Mouse (Mus musculus): ENCODE data around the gene C1ql3. TPM values are rescaled to one million over a fixed set of nuclear protein-coding genes. Genes with fewer than 3 reads are reported as not detected.

The C1ql3 gene
- 100 to 1,000 TPM; 155 to 164 TPM for total RNA-seq (2021)

DNA sequence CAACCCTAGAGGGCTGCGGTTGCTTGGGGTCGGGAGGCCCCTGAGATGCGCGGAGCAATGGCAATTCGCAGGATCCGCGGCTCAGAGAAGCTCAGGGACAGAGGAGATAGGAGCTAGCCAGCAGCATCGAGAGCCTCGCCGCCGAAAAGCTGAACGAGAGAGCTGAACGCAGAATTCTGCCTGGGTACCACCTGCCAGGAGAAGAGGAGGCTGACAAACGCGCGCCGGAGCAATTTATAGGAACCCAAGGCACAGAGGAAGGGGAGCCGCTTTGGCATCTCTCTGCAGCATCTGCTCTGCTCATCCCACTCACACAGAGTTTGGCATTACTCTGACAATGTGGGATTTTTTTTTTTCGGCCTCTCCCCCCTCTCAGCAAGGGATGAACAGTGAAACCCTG lies at the start of gene C1ql3:
Gene C1ql3, minus strand, starts transcription at position 335 of the 400 bp plus-strand sequence.
- peak; percentile 68 to 72 for DNase-seq (ENCODE audit: extremely low spot score in 1 of 2, low spot score in 1 of 2)

- no peak for DNase-seq (ENCODE audit: extremely low spot score in 1 of 2, low spot score in 1 of 2)
Observed at GRCm38 (mm10) chr2:13060426-13061170, 49.0 kb upstream of the C1ql3 start.

GRCm38 (mm10) chr2:13048649-13049048 lies 37.0 kb upstream of the C1ql3 start:
- DNase-seq (ENCODE audit: extremely low spot score in 1 of 2, low spot score in 1 of 2): no peak

DNA sequence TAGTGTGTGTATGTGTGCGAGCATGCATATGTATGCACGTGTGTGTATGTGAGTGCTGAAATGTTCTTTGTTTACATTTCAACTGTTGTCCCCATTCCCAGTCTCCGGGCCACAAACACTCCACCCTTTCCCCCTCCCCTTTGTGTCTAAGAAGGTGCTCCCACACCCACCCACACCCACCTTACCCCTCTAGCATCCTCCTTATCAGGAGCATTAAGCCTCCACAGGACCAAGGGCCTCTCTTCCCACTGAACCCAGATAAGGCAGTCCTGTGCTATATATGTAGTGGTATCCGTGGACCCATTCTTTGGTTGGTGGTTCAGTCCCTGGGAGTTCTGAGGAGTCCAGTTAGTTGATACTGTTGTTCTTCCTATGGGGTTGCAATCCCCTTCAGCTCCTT lies 32.9 kb upstream of the C1ql3 start:
- no peak for DNase-seq (ENCODE audit: extremely low spot score in 1 of 2, low spot score in 1 of 2)

DNA sequence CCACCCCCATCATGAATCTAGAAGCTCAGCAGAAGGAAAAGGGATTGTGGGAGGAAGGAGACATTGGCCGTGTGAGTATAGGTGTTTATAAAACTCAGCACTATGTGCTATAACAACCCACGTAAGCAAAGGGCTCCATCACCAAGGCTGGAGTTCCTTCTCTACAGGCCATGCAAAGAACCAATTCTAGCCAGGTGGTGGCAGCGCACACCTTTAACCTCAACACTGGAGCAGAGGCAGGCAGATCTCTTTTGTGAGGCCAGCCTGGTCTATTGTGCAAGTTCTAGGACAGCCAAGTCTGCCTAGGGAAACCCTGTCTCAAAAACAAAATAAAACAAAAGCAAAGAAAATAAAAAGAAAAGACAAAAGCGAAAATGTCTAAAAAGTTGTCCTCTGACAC lies 28.2 kb upstream of the C1ql3 start:
- no peak for DNase-seq (ENCODE audit: extremely low spot score in 1 of 2, low spot score in 1 of 2)

- no peak for DNase-seq (ENCODE audit: extremely low spot score in 1 of 2, low spot score in 1 of 2)
Observed at GRCm38 (mm10) chr2:13038772-13039171, 27.2 kb upstream of the C1ql3 start.

DNA sequence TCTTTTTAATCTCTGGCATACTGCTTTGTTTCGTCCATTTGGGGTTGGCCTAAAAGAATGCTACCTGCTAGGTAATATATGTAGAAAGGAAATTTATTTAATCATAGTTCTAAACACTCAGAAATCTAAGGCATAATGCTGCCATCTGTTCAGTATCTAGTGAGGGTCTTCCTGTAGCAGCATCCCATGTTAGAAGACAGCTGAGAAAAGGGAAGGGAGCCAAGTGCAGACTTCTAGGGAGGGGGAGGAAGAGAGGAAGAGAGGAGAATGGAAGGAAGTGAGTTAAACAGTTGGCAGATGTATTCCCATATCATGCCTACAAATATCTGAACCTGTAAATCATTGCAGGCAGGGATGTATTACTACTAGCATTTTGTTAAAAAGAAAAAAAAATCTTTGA lies 7.3 kb upstream of the C1ql3 start:
- DNase-seq (ENCODE audit: extremely low spot score in 1 of 2, low spot score in 1 of 2): no peak

- DNase-seq (ENCODE audit: extremely low spot score in 1 of 2, low spot score in 1 of 2): no peak
Observed at GRCm38 (mm10) chr2:13018382-13018781, 6.8 kb upstream of the C1ql3 start.

GRCm38 (mm10) chr2:13011973-13012372 lies 367 bp upstream of the C1ql3 start:
- no peak for DNase-seq (ENCODE audit: extremely low spot score in 1 of 2, low spot score in 1 of 2)

DNA sequence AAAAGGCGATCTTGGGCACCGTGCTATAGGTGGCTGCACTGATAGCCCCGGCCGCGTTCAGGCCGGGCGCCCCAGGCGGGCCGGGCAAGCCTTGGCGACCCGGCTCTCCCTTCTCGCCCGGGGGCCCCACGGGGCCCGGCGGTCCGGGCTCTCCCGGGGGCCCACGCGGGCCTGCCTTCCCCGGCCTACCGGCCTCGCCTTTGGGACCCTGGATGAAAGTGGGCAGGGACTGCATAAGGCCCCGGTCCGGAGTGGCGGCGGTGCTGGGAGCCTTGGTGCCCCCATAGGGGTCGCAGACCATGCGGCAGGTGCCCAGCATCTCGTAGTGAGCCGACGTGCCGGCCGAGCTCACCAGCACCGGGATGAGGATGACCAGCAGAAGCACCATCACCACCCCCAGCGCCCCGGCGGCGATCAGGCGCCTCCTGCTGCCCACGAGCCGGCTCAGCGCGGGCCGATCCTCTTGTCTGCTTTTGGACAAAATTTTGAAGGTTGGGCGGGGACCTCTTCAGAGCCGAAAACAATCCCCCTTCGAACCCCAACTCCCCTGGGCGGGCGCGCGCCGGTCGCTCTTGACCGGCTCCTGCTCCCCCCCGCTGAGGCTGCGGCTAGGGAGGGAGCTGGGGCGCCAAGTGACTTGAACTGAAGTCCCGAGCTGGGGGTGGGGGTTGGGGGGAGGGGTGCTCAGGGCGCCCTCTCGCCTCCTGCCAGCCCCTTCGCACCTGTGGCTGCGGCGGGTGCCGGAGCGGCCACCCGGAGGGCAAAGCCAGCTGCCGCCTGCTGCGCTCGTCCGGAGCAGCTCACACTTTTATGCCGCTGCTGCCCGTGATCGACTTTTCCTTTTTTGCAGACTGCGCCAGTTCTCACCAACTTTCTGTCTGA lies 905 bp downstream of the C1ql3 start:
- peak; percentile 42 for DNase-seq (ENCODE audit: extremely low spot score in 1 of 2, low spot score in 1 of 2)

GRCm38 (mm10) chr2:13010030-13010459 lies 1.6 kb downstream of the C1ql3 start:
- DNase-seq (ENCODE audit: extremely low spot score in 1 of 2, low spot score in 1 of 2): peak in 1 of 2 experiments; percentile 8

DNA sequence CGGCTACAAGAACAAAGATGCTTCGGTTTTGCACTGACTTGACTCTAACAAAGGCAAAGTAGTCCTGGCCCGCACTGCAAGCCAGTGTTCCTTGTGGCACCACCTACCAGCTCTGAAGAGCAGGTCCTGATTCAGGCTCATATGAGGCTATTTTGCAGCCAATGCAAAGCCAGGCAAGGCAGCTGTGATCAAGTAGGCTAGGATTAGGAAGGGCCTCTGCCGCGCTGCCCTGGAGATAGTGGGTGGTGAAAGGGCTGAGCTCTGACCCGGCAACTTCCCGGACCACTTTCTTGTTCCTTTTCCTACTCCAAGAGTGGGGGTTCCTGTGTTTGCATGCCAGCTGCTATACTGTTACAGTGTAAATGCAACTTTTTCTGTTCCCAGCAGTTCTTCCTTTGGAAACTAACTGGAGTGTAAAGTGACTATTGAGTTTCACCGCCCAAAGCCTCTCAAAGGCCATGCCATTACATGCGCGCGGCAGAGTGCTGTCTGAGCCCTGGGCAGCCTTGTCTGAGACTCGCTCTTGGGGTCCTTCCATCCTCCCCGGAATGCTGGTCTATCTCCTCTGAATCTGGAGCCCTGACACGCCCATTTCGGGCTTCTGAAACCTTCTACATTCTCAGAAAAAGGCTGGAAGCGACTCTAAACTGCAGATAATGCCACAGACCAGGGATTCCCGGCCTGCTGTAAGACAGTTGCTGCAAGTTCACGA lies 2.2 kb downstream of the C1ql3 start:
- DNase-seq (ENCODE audit: extremely low spot score in 1 of 2, low spot score in 1 of 2): peak; percentile 16 to 31

- no peak for DNase-seq (ENCODE audit: extremely low spot score in 1 of 2, low spot score in 1 of 2)
Observed at GRCm38 (mm10) chr2:13008433-13008832, 3.2 kb downstream of the C1ql3 start.

DNA sequence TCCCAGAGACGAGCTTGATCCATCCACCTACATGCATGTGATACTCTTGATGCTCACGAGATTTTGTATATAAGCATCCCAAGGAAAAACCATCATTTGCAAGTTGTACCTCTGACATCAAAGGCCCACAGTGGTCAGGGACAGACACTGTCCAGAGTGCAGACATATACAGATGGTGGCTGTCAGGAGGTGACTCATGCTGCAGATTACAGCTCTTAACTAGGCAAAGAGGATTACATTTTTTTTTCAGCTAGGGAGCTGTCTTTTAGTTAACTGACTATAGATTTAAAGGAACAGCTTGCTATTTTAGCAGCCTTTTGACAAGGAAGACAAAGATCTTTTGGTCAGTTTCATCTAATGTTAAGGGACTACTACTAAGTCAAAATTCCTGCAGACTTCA lies 11.6 kb downstream of the C1ql3 start:
- no peak for DNase-seq (ENCODE audit: extremely low spot score in 1 of 2, low spot score in 1 of 2)

DNA sequence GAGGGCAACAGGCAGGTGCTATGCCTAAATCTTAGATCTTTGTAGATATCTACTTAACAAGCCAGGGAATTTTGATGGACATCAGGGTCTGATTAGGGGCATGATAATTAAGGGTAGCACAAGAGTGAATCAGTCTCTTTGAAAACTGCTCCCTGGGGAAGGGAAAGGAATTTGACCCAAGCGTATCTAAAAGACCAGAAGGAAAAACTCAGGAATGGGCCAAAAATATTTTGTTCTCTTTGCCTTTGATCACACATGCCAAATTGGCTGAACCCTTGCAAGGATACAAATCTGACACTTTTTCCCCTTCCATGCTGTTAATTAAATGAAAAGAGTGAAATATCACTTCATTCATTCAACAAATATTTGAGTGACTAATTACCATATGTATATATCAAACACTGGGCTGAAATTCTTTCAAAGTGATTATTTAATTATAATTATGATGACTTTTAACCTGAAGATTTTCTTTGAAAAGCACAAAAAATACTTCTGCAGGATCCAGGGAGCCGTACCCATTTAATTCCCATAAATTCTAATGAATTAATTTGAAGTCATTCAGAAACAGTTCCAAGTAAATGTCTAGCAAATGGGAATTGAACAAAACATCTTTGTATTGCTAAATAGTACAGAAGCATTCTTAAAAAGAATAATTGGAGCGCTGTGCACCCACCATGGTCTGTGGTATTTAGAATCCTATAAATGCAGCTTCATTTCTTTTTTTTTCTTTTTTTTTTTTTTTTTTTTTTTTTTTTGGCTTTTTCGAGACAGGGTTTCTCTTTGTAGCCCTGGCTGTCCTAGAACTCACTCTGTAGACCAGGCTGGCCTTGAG lies 26.5 kb downstream of the C1ql3 start:
- DNase-seq (ENCODE audit: extremely low spot score in 1 of 2, low spot score in 1 of 2): no peak

DNA sequence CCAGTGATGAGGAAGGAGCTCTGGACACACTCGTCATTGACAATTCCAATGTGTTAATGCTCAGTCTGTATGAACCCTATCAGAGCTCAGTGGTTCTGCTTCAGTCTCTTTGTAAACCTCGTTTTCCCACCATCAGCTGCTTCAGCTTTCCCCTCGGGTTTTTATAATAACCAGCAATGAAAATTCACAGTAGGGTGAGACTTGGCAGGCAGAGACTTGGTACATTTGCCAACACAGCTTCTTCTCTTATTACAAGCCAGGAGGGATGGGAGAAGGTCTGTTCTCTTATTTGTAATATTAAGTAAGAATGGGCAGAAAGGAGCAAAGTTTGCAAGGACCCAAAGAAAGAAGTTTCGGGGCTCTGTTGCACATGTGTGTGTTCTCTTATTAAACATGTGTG lies 32.8 kb downstream of the C1ql3 start:
- DNase-seq (ENCODE audit: extremely low spot score in 1 of 2, low spot score in 1 of 2): no peak

- DNase-seq (ENCODE audit: extremely low spot score in 1 of 2, low spot score in 1 of 2): no peak
Observed at GRCm38 (mm10) chr2:12977367-12977766, 34.2 kb downstream of the C1ql3 start.

GRCm38 (mm10) chr2:12973752-12974151 lies 37.9 kb downstream of the C1ql3 start:
- DNase-seq (ENCODE audit: extremely low spot score in 1 of 2, low spot score in 1 of 2): no peak

DNA sequence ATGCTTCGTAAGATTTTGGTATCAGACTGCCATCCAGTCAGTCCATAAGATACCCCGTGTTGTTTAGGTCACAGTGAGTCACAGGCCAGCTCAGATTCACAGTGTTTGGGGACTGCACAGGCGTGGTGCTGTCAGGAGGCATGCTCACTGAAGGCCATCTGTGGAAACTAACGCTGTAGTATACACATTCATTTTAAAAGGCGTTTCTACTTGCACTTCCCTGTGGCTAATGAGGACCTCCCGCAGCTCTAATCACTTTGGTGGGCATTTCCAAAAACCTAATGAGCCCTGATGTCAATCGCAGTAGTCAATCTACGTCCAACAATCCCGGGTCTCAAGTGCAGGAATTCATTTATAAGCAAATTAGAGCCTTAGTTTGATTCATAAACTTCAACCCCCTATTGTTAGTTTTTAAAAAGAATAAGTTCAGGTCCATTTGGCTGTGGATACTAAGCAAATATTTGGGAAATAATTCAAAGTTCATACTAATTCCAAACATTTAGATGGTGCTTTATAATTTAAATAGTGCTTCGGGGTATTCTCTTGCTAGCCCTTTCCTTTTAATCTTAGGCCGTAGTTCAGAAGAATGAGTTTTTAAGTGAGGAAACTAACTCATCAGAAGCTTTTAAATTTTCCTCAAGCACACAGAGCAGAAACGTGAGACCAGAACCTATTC lies 41.4 kb downstream of the C1ql3 start:
- DNase-seq (ENCODE audit: extremely low spot score in 1 of 2, low spot score in 1 of 2): no peak
